Mouse (Mus musculus) lung, embryonic 14.5 days (tissue): ENCODE data around the gene Dpp7. TPM values are rescaled to one million over a fixed set of nuclear protein-coding genes. Genes with fewer than 3 reads are reported as not detected.
A peak's percentile ranks its signal among the peaks of the same experiment; 100 is the strongest.

Experiments used
- ATAC-seq: fragments of 200-750 bp; cut with Nextera tagmentation; 2 replicates; pipeline ENCODE4 v1.8.0; 2017; ENCODE audit warnings: mild to moderate bottlenecking, moderate TSS enrichment, moderate library complexity; ENCODE audit not compliant: insufficient read depth
- DNase-seq: peaks from one replicate; pipeline ENCODE4 v3.0.0-alpha.2; 2015
- H3K27ac ChIP-seq: fragments of 300-500 bp; sonication (generic); 2 replicates; pipeline ENCODE4 v1.5.1; 2014; ENCODE audit warnings: low read depth, mild to moderate bottlenecking, moderate library complexity
- H3K27me3 ChIP-seq: fragments of 300-500 bp; sonication (generic); 2 replicates; pipeline ENCODE4 v1.6.1; 2014; ENCODE audit warnings: low read length, control low read depth; ENCODE audit not compliant: insufficient read depth
- H3K36me3 ChIP-seq: fragments of 300-500 bp; sonication (generic); 2 replicates; pipeline ENCODE4 v1.6.1; 2014; ENCODE audit warnings: control low read depth; ENCODE audit not compliant: insufficient read depth
- H3K4me1 ChIP-seq: fragments of 300-500 bp; sonication (generic); 2 replicates; pipeline ENCODE4 v1.6.1; 2014; ENCODE audit warnings: antibody characterized with exemption, control low read depth; ENCODE audit not compliant: insufficient read depth
- H3K4me2 ChIP-seq: fragments of 300-500 bp; sonication (generic); 2 replicates; pipeline ENCODE4 v1.6.1; 2014; ENCODE audit warnings: mild to moderate bottlenecking
- H3K4me3 ChIP-seq: fragments of 300-500 bp; sonication (generic); 2 replicates; pipeline ENCODE4 v1.5.1; 2014; ENCODE audit warnings: low read depth, low read length
- H3K9ac ChIP-seq: fragments of 300-500 bp; sonication (generic); 2 replicates; pipeline ENCODE4 v1.6.1; 2014
- H3K9me3 ChIP-seq: fragments of 300-500 bp; sonication (generic); 2 replicates; pipeline ENCODE4 v1.6.1; 2016; ENCODE audit warnings: low read depth, low read length, control low read depth
- CTCF ChIP-seq: IDR thresholded peaks from 2 replicates; pipeline ENCODE4 v1.5.1; 2016; ENCODE audit warnings: antibody characterized with exemption, low read depth
- WGBS: fragments of 180-500 bp; shearing (Covaris S2); extraction: QIAGEN DNeasy Blood & Tissue Kit; methylation state at CpG from one replicate; pipeline ENCODE4 v1.1.7; 2014; 5-methylcytosine and 5-hydroxymethylcytosine counted together
- polyA plus RNA-seq: library from polyadenylated mRNA; unstranded; fragments of >200 nt; fragmentation: Nextera tagmentation; extraction: Ambion mirVana; gene quantifications from 2 replicates; pipeline ENCODE4 v1.2.1, GENCODE M21; 2014

The Dpp7 gene
- polyA plus RNA-seq, 1 experiment from 2014 or later, result 13.9 TPM

GRCm38 (mm10) chr2:25391266-25391665 is 35.1 kb upstream of the Dpp7 start:
- no peak for DNase-seq
- Histone ChIP-seq H3K9me3 (no peaks in the 10 kb centered on the region), H3K36me3 (no peaks in the 10 kb centered on the region), H3K9ac (no peak overlapping the region), H3K27ac (no peak overlapping the region), H3K27me3 (peaks cover 19% of the 10 kb centered on the region), H3K4me1 (0 out of 2 replicates have a peak, but pooled peaks cover 8% of the 10 kb centered on the region), H3K4me3 (no peak overlapping the region), H3K4me2 (no peak overlapping the region)
- no peak for ATAC-seq
- TF ChIP-seq CTCF, result no peak
- WGBS, result 46% methylated on average over 5 of the region's 5 CpGs

- Histone ChIP-seq H3K36me3 (no peaks in the 10 kb centered on the region), H3K27me3 (no peaks in the 10 kb centered on the region), H3K27ac (no peak overlapping the region), H3K9ac (no peak overlapping the region), H3K9me3 (no peaks in the 10 kb centered on the region), H3K4me3 (no peak overlapping the region), H3K4me2 (no peak overlapping the region), H3K4me1 (no peaks in the 10 kb centered on the region)
- 48% methylated on average over 5 of the region's 5 CpGs for WGBS
- TF ChIP-seq CTCF, result no peak
- DNase-seq, result no peak
- ATAC-seq, result no peak
Measured at GRCm38 (mm10) chr2:25384492-25384891, 28.3 kb upstream of the Dpp7 start.

- 52% methylated on average over 4 of the region's 4 CpGs for WGBS
- Histone ChIP-seq H3K27ac (no peak overlapping the region), H3K9me3 (no peaks in the 10 kb centered on the region), H3K36me3 (peaks cover 31% of the 10 kb centered on the region), H3K27me3 (no peaks in the 10 kb centered on the region), H3K4me3 (no peak overlapping the region), H3K4me1 (peaks cover 5% of the 10 kb centered on the region; the same call in 1 of the 2 replicates), H3K9ac (no peak overlapping the region), H3K4me2 (no peak overlapping the region)
- peak; percentile 79 for TF ChIP-seq CTCF
- no peak for ATAC-seq
- DNase-seq, result peak; percentile 72
Measured at GRCm38 (mm10) chr2:25376589-25376988, 20.4 kb upstream of the Dpp7 start.

GRCm38 (mm10) chr2:25373431-25373830 is 17.3 kb upstream of the Dpp7 start:
- peaks cover 31% of the 10 kb centered on the region for H3K36me3 ChIP-seq
- no peak for DNase-seq
- H3K4me2 ChIP-seq, result peak overlapping the region; percentile 95
- peak overlapping the region; percentile 72 for H3K9ac ChIP-seq
- peaks cover 5% of the 10 kb centered on the region; the same call in 1 of the 2 replicates for H3K4me1 ChIP-seq
- no peak for ATAC-seq
- H3K27ac ChIP-seq, result no peak overlapping the region
- no peaks in the 10 kb centered on the region for H3K27me3 ChIP-seq
- H3K9me3 ChIP-seq, result no peaks in the 10 kb centered on the region
- no peak for TF ChIP-seq CTCF
- peak overlapping the region; percentile 85 for H3K4me3 ChIP-seq
- WGBS, result 46% methylated on average over 2 of the region's 2 CpGs

GRCm38 (mm10) chr2:25372644-25373391 is 16.7 kb upstream of the Dpp7 start:
- WGBS, result 1% methylated on average over 42 of the region's 42 CpGs
- peak; percentile 17 for ATAC-seq

GRCm38 (mm10) chr2:25371764-25372643 is 15.8 kb upstream of the Dpp7 start, which contains the start of gene Sapcd2:
Gene Sapcd2, plus strand, starts transcription at chr2:25372321.
- Histone ChIP-seq H3K4me1 (peaks cover 5% of the 10 kb centered on the region; the same call in 1 of the 2 replicates), H3K9ac (peak within 1 kb of the TSS; percentile 72), H3K36me3 (peaks cover 24% of the 10 kb centered on the region), H3K27me3 (no peaks in the 10 kb centered on the region), H3K4me2 (peak within 1 kb of the TSS; percentile 95), H3K27ac (peak within 1 kb of the TSS; percentile 87), H3K9me3 (no peaks in the 10 kb centered on the region), H3K4me3 (peak within 1 kb of the TSS; percentile 85)
- ATAC-seq, result peak; percentile 96
- under 1% methylated on average over 61 of the region's 65 CpGs for WGBS
- no peak for TF ChIP-seq CTCF
- DNase-seq, result peak; percentile 95

More at GRCm38 (mm10) chr2:25372644-25373391, 16.7 kb upstream of the Dpp7 start:
- TF ChIP-seq CTCF, result no peak
- Histone ChIP-seq H3K36me3 (peaks cover 31% of the 10 kb centered on the region), H3K27me3 (no peaks in the 10 kb centered on the region), H3K27ac (peak overlapping the region; percentile 54; the same call in 1 of the 2 replicates), H3K4me2 (peak overlapping the region; percentile 95), H3K4me1 (peaks cover 5% of the 10 kb centered on the region; the same call in 1 of the 2 replicates), H3K4me3 (peak overlapping the region; percentile 85), H3K9me3 (no peaks in the 10 kb centered on the region), H3K9ac (peak overlapping the region; percentile 72)
- no peak for DNase-seq
